Mouse (Mus musculus) lung, embryonic 16.5 days (tissue): Measurements from ENCODE around the gene Plxna4. TPM values are rescaled to one million over a fixed set of nuclear protein-coding genes. Genes with fewer than 3 reads are reported as not detected.

Experiments
- ATAC-seq: fragments of 200-750 bp; cut with Nextera tagmentation; 2 replicates; pipeline ENCODE4 v1.8.0; 2017; ENCODE audit warnings: low read depth, mild to moderate bottlenecking, moderate library complexity
- H3K27ac ChIP-seq: fragments of 300-500 bp; sonication (generic); 2 replicates; pipeline ENCODE4 v1.5.1; 2014; ENCODE audit warnings: mild to moderate bottlenecking, control low read depth, low read length
- H3K27me3 ChIP-seq: fragments of 300-500 bp; sonication (generic); 2 replicates; pipeline ENCODE4 v1.6.1; 2014; ENCODE audit warnings: low read depth, low read length, mixed read lengths; ENCODE audit not compliant: control insufficient read depth, insufficient read depth
- H3K36me3 ChIP-seq: fragments of 300-500 bp; sonication (generic); 2 replicates; pipeline ENCODE4 v1.6.1; 2014; ENCODE audit warnings: low read length; ENCODE audit not compliant: control insufficient read depth, insufficient read depth
- H3K4me1 ChIP-seq: fragments of 300-500 bp; sonication (generic); replicated peaks from 2 replicates; pipeline ENCODE4 v1.6.1; 2014; ENCODE audit warnings: low read length, mixed read lengths; ENCODE audit not compliant: control insufficient read depth, insufficient read depth
- H3K4me2 ChIP-seq: fragments of 300-500 bp; sonication (generic); 2 replicates; pipeline ENCODE4 v1.6.1; 2014; ENCODE audit warnings: low read depth, low read length, control low read depth
- H3K4me3 ChIP-seq: fragments of 300-500 bp; sonication (generic); 2 replicates; pipeline ENCODE4 v1.5.1; 2014; ENCODE audit warnings: mild to moderate bottlenecking, low read length, control low read depth
- H3K9ac ChIP-seq: fragments of 300-500 bp; sonication (generic); 2 replicates; pipeline ENCODE4 v1.6.1; 2014; ENCODE audit warnings: low read length, control low read depth
- H3K9me3 ChIP-seq: fragments of 300-500 bp; sonication (generic); 2 replicates; pipeline ENCODE4 v1.6.1; 2016; ENCODE audit warnings: low read length; ENCODE audit not compliant: control insufficient read depth
- WGBS: fragments of 180-500 bp; shearing (Covaris S2); extraction: QIAGEN DNeasy Blood & Tissue Kit; methylation state at CpG from one replicate; pipeline ENCODE4 v1.1.7; 2014; 5-methylcytosine and 5-hydroxymethylcytosine counted together
- polyA plus RNA-seq: library from polyadenylated mRNA; unstranded; fragments of >200 nt; fragmentation: Nextera tagmentation; extraction: Ambion mirVana; gene quantifications from 2 replicates; pipeline ENCODE4 v1.2.1, GENCODE M21; 2015

Plxna4 gene
- polyA plus RNA-seq, 1 experiment from 2014 or later = 1.8 TPM

- Histone ChIP-seq H3K4me3 (no peak overlapping the region), H3K4me2 (no peak overlapping the region), H3K27me3 (no peaks in the 10 kb centered on the region), H3K36me3 (no peaks in the 10 kb centered on the region), H3K9ac (no peak overlapping the region), H3K27ac (no peak overlapping the region), H3K4me1 (peaks cover 3% of the 10 kb centered on the region; the same call in 1 of the 2 replicates), H3K9me3 (no peaks in the 10 kb centered on the region)
- WGBS = 91% methylated on average over 5 of the region's 5 CpGs
- ATAC-seq = no peak
These were observed 327.7 kb downstream of the Plxna4 start for GRCm38 (mm10) chr6:32260341-32260740.

- Histone ChIP-seq H3K27ac (no peak overlapping the region), H3K9me3 (no peaks in the 10 kb centered on the region), H3K4me2 (no peak overlapping the region), H3K27me3 (no peaks in the 10 kb centered on the region), H3K9ac (no peak overlapping the region), H3K36me3 (no peaks in the 10 kb centered on the region), H3K4me1 (peaks cover 3% of the 10 kb centered on the region; the same call in 1 of the 2 replicates), H3K4me3 (no peak overlapping the region)
- no peak for ATAC-seq
- WGBS = 42% methylated on average over 2 of the region's 2 CpGs
These were observed 332.8 kb downstream of the Plxna4 start for GRCm38 (mm10) chr6:32255191-32255590.

GRCm38 (mm10) chr6:32252168-32252567 lies 335.8 kb downstream of the Plxna4 start:
- no peaks in the 10 kb centered on the region for H3K36me3 ChIP-seq
- no peak overlapping the region for H3K4me3 ChIP-seq
- no peaks in the 10 kb centered on the region for H3K27me3 ChIP-seq
- H3K4me2 ChIP-seq = no peak overlapping the region
- 78% methylated on average over 7 of the region's 7 CpGs for WGBS
- H3K27ac ChIP-seq = no peak overlapping the region
- H3K4me1 ChIP-seq = no peaks in the 10 kb centered on the region
- no peak overlapping the region for H3K9ac ChIP-seq
- no peak for ATAC-seq
- no peaks in the 10 kb centered on the region for H3K9me3 ChIP-seq

- no peaks in the 10 kb centered on the region for H3K4me1 ChIP-seq
- no peak overlapping the region for H3K27ac ChIP-seq
- no peak overlapping the region for H3K4me3 ChIP-seq
- no peak overlapping the region for H3K9ac ChIP-seq
- 74% methylated on average over 10 of the region's 10 CpGs for WGBS
- no peaks in the 10 kb centered on the region for H3K27me3 ChIP-seq
- no peak overlapping the region for H3K4me2 ChIP-seq
- ATAC-seq = no peak
- H3K9me3 ChIP-seq = no peaks in the 10 kb centered on the region
- no peaks in the 10 kb centered on the region for H3K36me3 ChIP-seq
These were observed 336.3 kb downstream of the Plxna4 start for GRCm38 (mm10) chr6:32251674-32252073.

GRCm38 (mm10) chr6:32246036-32246435 lies 342.0 kb downstream of the Plxna4 start:
- Histone ChIP-seq H3K4me3 (no peak overlapping the region), H3K9ac (no peak overlapping the region), H3K4me2 (no peak overlapping the region), H3K9me3 (no peaks in the 10 kb centered on the region), H3K27ac (no peak overlapping the region), H3K27me3 (no peaks in the 10 kb centered on the region), H3K4me1 (no peaks in the 10 kb centered on the region), H3K36me3 (no peaks in the 10 kb centered on the region)
- 49% methylated on average over 6 of the region's 6 CpGs for WGBS
- no peak for ATAC-seq

- no peak overlapping the region for H3K4me2 ChIP-seq
- 65% methylated on average over 2 of the region's 2 CpGs for WGBS
- no peaks in the 10 kb centered on the region for H3K36me3 ChIP-seq
- H3K9me3 ChIP-seq = no peaks in the 10 kb centered on the region
- no peaks in the 10 kb centered on the region for H3K4me1 ChIP-seq
- no peak overlapping the region for H3K4me3 ChIP-seq
- H3K27ac ChIP-seq = no peak overlapping the region
- H3K27me3 ChIP-seq = no peaks in the 10 kb centered on the region
- H3K9ac ChIP-seq = no peak overlapping the region
- ATAC-seq = no peak
These were observed 345.0 kb downstream of the Plxna4 start for GRCm38 (mm10) chr6:32243040-32243439.

- WGBS = 65% methylated on average over 2 of the region's 2 CpGs
- H3K4me3 ChIP-seq = no peak overlapping the region
- ATAC-seq = no peak
- no peaks in the 10 kb centered on the region for H3K36me3 ChIP-seq
- H3K27me3 ChIP-seq = no peaks in the 10 kb centered on the region
- H3K27ac ChIP-seq = no peak overlapping the region
- H3K4me2 ChIP-seq = no peak overlapping the region
- no peak overlapping the region for H3K9ac ChIP-seq
- no peaks in the 10 kb centered on the region for H3K4me1 ChIP-seq
- H3K9me3 ChIP-seq = no peaks in the 10 kb centered on the region
These were observed 356.6 kb downstream of the Plxna4 start for GRCm38 (mm10) chr6:32231383-32231782.

- Histone ChIP-seq H3K4me1 (no peaks in the 10 kb centered on the region), H3K9ac (no peak overlapping the region), H3K4me2 (no peak overlapping the region), H3K36me3 (no peaks in the 10 kb centered on the region), H3K4me3 (no peak overlapping the region), H3K9me3 (no peaks in the 10 kb centered on the region), H3K27ac (no peak overlapping the region), H3K27me3 (no peaks in the 10 kb centered on the region)
- 70% methylated on average over 1 of the region's 1 CpGs for WGBS
- ATAC-seq = no peak
These were observed 361.4 kb downstream of the Plxna4 start for GRCm38 (mm10) chr6:32226636-32227035.

- H3K27ac ChIP-seq = no peak overlapping the region
- no peak for ATAC-seq
These were observed 363.8 kb downstream of the Plxna4 start for GRCm38 (mm10) chr6:32224007-32224703.

More at GRCm38 (mm10) chr6:32224007-32224703, 363.8 kb downstream of the Plxna4 start:
- Histone ChIP-seq H3K27me3 (no peaks in the 10 kb centered on the region), H3K36me3 (no peaks in the 10 kb centered on the region), H3K4me3 (no peak overlapping the region), H3K9ac (no peak overlapping the region), H3K9me3 (no peaks in the 10 kb centered on the region), H3K4me1 (no peaks in the 10 kb centered on the region), H3K4me2 (no peak overlapping the region)
- 70% methylated on average over 7 of the region's 7 CpGs for WGBS
